Mouse (Mus musculus) embryonic facial prominence, embryonic 14.5 days (tissue): Measurements from ENCODE around the gene Scn11a. TPM values are rescaled to one million over a fixed set of nuclear protein-coding genes. Genes with fewer than 3 reads are reported as not detected.

Experiments
- ATAC-seq: fragments of 200-750 bp; cut with Nextera tagmentation; 2 replicates; pipeline ENCODE4 v1.8.0; 2017; ENCODE audit warnings: low read depth, moderate number of reproducible peaks, moderate TSS enrichment
- DNase-seq: peaks from one replicate; pipeline ENCODE4 v3.0.0-alpha.2; 2015; ENCODE audit warnings: low spot score
- H3K27ac ChIP-seq: fragments of 300-500 bp; sonication (generic); replicated peaks from 2 replicates; pipeline ENCODE4 v1.5.1; 2014; ENCODE audit warnings: low read depth, mild to moderate bottlenecking, low read length, moderate library complexity
- H3K27me3 ChIP-seq: fragments of 300-500 bp; sonication (generic); replicated peaks from 2 replicates; pipeline ENCODE4 v1.6.1; 2014; ENCODE audit warnings: low read length; ENCODE audit not compliant: control insufficient read depth, insufficient read depth
- H3K36me3 ChIP-seq: fragments of 300-500 bp; sonication (generic); 2 replicates; pipeline ENCODE4 v1.6.1; 2014; ENCODE audit warnings: low read length, mixed read lengths; ENCODE audit not compliant: control insufficient read depth, insufficient read depth
- H3K4me1 ChIP-seq: fragments of 300-500 bp; sonication (generic); 2 replicates; pipeline ENCODE4 v1.6.1; 2014; ENCODE audit warnings: antibody characterized with exemption, low read length; ENCODE audit not compliant: control insufficient read depth, insufficient read depth
- H3K4me2 ChIP-seq: fragments of 300-500 bp; sonication (generic); 2 replicates; pipeline ENCODE4 v1.6.1; 2014; ENCODE audit warnings: low read depth, mild to moderate bottlenecking, low read length, moderate library complexity, mixed read lengths
- H3K4me3 ChIP-seq: fragments of 300-500 bp; sonication (generic); 2 replicates; pipeline ENCODE4 v1.5.1; 2014; ENCODE audit warnings: low read depth, mild to moderate bottlenecking, low read length
- H3K9ac ChIP-seq: fragments of 300-500 bp; sonication (generic); 2 replicates; pipeline ENCODE4 v1.6.1; 2014; ENCODE audit warnings: low read depth, mild to moderate bottlenecking, low read length, moderate library complexity, mixed read lengths
- H3K9me3 ChIP-seq: fragments of 300-500 bp; sonication (generic); 2 replicates; pipeline ENCODE4 v1.6.1; 2016; ENCODE audit warnings: low read length; ENCODE audit not compliant: control insufficient read depth
- WGBS: fragments of 180-500 bp; shearing (Covaris S2); extraction: QIAGEN DNeasy Blood & Tissue Kit; methylation state at CpG from one replicate; pipeline ENCODE4 v1.1.7; 2014; 5-methylcytosine and 5-hydroxymethylcytosine counted together
- polyA plus RNA-seq: library from polyadenylated mRNA; unstranded; fragments of >200 nt; fragmentation: Nextera tagmentation; extraction: Ambion mirVana; gene quantifications from 2 replicates; pipeline ENCODE4 v1.2.1, GENCODE M21; 2014

Gene Scn11a
- polyA plus RNA-seq, 1 experiment from 2014 or later: 0.89 TPM

DNA sequence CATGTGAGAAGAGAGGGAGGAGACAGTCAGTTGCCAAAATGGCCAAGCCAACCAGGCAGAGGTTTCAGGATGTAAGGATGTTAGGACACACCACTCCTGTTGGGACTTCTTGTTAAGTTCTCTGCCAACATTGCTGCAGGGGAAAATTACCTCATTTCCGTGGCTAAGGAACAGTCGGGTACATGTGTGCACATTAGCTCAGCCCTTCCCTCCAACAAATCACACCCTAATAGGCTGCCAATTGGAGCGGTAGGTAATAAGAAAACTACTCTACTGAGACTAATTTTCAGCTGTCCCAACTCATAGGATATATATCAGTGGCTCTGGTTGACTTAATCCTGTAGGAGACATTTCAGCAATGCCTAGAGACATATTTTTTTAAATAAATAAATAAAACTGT lies 44.4 kb downstream of the Scn11a start:
- H3K4me3 ChIP-seq: no peak overlapping the region
- H3K9ac ChIP-seq: no peak overlapping the region
- no peak for DNase-seq
- no peaks in the 10 kb centered on the region for H3K4me1 ChIP-seq
- H3K27me3 ChIP-seq: no peaks in the 10 kb centered on the region
- no peaks in the 10 kb centered on the region for H3K9me3 ChIP-seq
- WGBS: 62% methylated on average over 3 of the region's 3 CpGs
- no peak overlapping the region for H3K4me2 ChIP-seq
- H3K36me3 ChIP-seq: no peaks in the 10 kb centered on the region
- H3K27ac ChIP-seq: no peak overlapping the region
- ATAC-seq: no peak

DNA sequence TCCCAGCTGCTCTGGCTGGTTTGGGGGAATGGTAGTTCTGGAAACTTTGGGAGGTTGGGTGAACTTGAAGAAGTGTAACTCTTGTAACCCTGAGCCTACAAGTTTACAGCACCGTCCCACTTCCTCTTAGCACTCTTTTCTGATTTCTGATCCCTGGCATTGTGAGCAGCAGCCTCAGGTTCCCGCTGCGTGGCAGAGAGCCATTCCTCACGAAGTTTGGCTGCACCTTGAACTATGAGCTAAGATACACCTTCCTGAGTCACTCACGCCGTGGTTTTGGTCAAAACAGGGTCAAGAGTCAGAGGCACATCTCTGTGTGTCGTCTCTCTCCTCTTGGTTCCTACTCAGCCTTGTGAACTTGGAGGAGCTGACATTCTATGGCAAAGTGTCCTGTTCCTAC lies 48.6 kb downstream of the Scn11a start:
- 87% methylated on average over 7 of the region's 7 CpGs for WGBS
- DNase-seq (no peak), ATAC-seq (no peak)
- Histone ChIP-seq H3K36me3 (no peaks in the 10 kb centered on the region), H3K9me3 (peaks cover 5% of the 10 kb centered on the region; the same call in 1 of the 2 replicates), H3K4me3 (no peak overlapping the region), H3K9ac (no peak overlapping the region), H3K4me2 (no peak overlapping the region), H3K27me3 (no peaks in the 10 kb centered on the region), H3K4me1 (no peaks in the 10 kb centered on the region), H3K27ac (no peak overlapping the region)

DNA sequence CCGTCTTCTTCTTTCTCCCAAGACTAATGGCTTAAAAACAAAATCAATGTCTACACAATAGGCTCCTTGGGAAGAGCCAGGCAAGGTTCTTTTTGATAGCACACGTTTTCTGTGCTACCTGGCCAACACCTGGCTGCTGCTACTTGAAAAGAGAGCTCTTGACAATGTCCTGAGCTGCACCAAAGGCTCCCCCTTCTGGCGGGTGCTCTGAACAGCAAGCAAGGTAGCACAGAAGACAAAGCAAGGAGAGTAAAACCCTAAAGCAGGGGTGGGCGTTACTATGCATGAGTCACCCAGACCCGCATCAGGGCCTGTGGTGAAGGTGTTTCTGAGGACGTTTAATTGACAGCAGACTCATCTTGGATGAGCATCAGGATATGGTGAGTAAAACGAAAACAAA lies 56.7 kb downstream of the Scn11a start:
- ATAC-seq: no peak

DNA sequence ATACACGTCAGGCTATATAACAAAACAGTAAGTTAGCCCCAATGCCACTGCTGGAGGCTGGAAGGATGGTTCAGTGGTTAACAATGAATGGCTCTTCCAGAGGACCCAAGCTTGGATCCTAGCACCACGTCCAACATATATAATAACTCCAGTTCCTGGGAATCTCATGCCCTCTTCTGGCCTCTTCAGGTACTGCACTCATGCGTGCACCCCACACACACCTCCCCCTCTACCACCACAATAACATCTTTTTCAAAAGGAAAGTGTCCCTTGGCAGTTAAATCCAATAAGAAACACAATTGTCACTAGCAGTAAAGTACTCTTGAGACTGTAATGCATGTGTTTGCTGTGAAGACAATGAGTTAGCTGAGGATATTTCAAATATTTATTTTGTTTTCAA lies 65.0 kb downstream of the Scn11a start:
- H3K4me3 ChIP-seq: no peak overlapping the region
- H3K27ac ChIP-seq: no peak overlapping the region
- ATAC-seq (no peak), DNase-seq (no peak)
- H3K4me1 ChIP-seq: no peaks in the 10 kb centered on the region
- H3K9ac ChIP-seq: no peak overlapping the region
- H3K9me3 ChIP-seq: peaks cover 10% of the 10 kb centered on the region; the same call in 1 of the 2 replicates
- 87% methylated on average over 3 of the region's 3 CpGs for WGBS
- no peaks in the 10 kb centered on the region for H3K36me3 ChIP-seq
- no peaks in the 10 kb centered on the region for H3K27me3 ChIP-seq
- H3K4me2 ChIP-seq: no peak overlapping the region

More for the DNA sequence above, 56.7 kb downstream of the Scn11a start:
- 40% methylated on average over 7 of the region's 7 CpGs for WGBS
- Histone ChIP-seq H3K27ac (no peak overlapping the region), H3K36me3 (no peaks in the 10 kb centered on the region), H3K4me2 (no peak overlapping the region), H3K27me3 (no peaks in the 10 kb centered on the region), H3K9ac (no peak overlapping the region), H3K9me3 (no peaks in the 10 kb centered on the region), H3K4me3 (no peak overlapping the region), H3K4me1 (no peaks in the 10 kb centered on the region)
- no peak for DNase-seq

DNA sequence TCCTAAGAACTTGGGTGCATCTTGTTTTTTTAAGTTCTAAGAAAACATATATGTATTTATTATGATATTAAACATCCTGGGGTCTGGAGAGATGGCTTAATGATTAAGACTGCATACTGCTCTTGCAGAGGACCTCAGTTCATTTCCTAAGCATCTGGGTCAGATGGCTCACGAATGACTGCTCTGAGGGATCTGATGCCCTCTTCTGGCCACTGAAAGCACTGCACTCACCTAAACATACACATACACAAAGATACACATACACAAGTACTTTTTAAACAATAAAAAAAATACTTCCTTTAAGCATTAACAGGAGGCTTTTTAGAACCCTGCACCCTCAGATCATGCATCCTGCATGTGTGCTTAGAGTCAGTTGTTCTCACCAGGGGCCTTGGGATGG lies 65.8 kb downstream of the Scn11a start:
- Histone ChIP-seq H3K9ac (no peak overlapping the region), H3K4me1 (no peaks in the 10 kb centered on the region), H3K27ac (no peak overlapping the region), H3K4me3 (no peak overlapping the region), H3K36me3 (no peaks in the 10 kb centered on the region), H3K4me2 (no peak overlapping the region), H3K27me3 (no peaks in the 10 kb centered on the region), H3K9me3 (peaks cover 10% of the 10 kb centered on the region; the same call in 1 of the 2 replicates)
- WGBS: 90% methylated on average over 1 of the region's 1 CpGs
- DNase-seq: no peak
- no peak for ATAC-seq

DNA sequence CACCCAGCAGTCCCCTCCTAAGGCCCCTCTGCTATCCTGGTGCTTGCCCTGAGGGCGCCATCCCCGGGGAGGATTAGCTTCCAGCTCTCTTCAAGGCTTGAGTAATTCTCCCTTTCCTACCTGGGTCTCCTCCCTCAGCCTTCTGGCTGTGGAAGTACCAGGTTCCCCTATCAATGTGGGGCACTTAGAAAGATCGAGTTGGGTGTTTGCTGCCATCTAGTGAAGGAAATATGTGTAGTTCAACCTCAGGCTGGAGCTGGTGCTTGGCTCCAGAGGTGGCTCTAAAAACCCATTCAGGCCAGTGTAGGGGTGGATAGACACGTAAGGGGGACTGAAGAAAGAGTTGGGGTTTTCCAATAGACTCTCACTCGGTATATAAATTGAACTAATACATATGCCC lies 73.7 kb downstream of the Scn11a start:
- Histone ChIP-seq H3K27ac (no peak overlapping the region), H3K9me3 (no peaks in the 10 kb centered on the region), H3K4me3 (no peak overlapping the region), H3K4me1 (no peaks in the 10 kb centered on the region), H3K9ac (no peak overlapping the region), H3K36me3 (no peaks in the 10 kb centered on the region), H3K27me3 (no peaks in the 10 kb centered on the region), H3K4me2 (no peak overlapping the region)
- WGBS: 11% methylated on average over 5 of the region's 5 CpGs
- ATAC-seq (peak; percentile 55; the same call in 1 of the 2 replicates), DNase-seq (peak; percentile 67)

DNA sequence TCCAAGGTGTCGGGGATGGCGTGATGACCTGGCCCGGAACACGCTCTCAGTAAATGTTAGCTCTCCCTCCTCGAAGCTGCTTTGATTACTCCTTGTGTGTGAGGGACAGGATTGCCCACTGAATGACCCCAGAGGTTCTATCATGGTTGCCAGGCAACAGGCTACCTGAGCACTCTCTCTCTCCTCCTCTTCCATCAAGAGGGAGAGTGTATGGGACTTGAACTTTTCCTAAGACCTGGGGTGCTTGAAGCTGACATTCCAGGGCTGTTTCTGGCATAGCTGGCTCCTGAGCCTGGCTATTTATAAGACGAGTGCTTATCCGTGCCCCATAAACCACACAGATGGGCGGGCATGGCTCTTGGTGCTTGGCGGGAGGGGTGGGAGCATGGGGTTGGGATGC lies 76.1 kb downstream of the Scn11a start:
- Histone ChIP-seq H3K4me2 (no peak overlapping the region), H3K27ac (no peak overlapping the region), H3K9me3 (no peaks in the 10 kb centered on the region), H3K9ac (no peak overlapping the region), H3K36me3 (no peaks in the 10 kb centered on the region), H3K4me3 (no peak overlapping the region), H3K27me3 (no peaks in the 10 kb centered on the region), H3K4me1 (no peaks in the 10 kb centered on the region)
- ATAC-seq (no peak), DNase-seq (no peak)
- 78% methylated on average over 9 of the region's 9 CpGs for WGBS

DNA sequence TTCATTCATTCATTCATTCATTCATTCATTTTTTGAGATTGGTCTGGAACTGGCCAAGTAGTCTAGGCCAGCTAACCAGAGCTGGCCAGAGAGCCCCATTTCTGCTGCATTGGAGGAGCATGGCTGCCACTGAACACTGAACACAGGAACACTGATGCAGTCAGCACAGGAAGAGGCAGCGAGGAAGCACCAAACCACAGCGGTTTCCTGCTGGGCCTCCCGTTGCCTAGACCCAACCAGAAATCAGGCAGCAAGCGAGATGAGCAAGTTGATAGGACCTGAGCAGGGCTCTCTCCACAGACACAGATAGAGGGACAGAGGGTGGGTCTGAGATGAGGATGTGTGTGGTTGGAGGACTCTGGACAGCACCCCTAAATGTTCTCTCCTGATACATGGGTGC lies 81.4 kb downstream of the Scn11a start:
- no peak overlapping the region for H3K27ac ChIP-seq
- ATAC-seq: no peak

DNA sequence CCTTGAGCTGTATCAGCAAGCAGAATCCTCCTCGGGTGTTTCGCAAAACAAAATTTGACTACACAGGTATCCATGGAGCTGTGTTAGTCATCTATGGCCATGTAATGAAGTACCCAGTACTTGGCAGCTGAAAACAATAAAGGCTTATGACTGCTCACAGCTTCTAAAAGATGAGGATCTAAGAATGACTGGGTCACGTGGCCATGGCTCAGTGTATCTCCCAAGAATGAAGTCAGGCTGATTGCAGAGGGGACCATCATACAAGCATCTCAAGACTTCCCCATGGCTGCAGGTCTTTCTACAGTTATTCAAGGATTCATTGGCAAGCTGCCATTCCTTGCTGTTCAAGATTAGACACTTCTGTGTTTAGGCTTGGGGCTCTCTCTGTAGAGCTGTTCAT lies 81.9 kb downstream of the Scn11a start:
- no peak overlapping the region for H3K9ac ChIP-seq
- no peak overlapping the region for H3K4me3 ChIP-seq
- DNase-seq (no peak), ATAC-seq (no peak)
- H3K27ac ChIP-seq: no peak overlapping the region
- H3K36me3 ChIP-seq: no peaks in the 10 kb centered on the region
- no peak overlapping the region for H3K4me2 ChIP-seq
- H3K9me3 ChIP-seq: no peaks in the 10 kb centered on the region
- WGBS: 83% methylated on average over 3 of the region's 3 CpGs
- H3K27me3 ChIP-seq: no peaks in the 10 kb centered on the region
- no peaks in the 10 kb centered on the region for H3K4me1 ChIP-seq

More for the DNA sequence above, 81.4 kb downstream of the Scn11a start:
- no peaks in the 10 kb centered on the region for H3K36me3 ChIP-seq
- no peak overlapping the region for H3K4me3 ChIP-seq
- 77% methylated on average over 4 of the region's 4 CpGs for WGBS
- no peaks in the 10 kb centered on the region for H3K27me3 ChIP-seq
- DNase-seq: no peak
- no peak overlapping the region for H3K9ac ChIP-seq
- H3K9me3 ChIP-seq: no peaks in the 10 kb centered on the region
- H3K4me1 ChIP-seq: no peaks in the 10 kb centered on the region
- no peak overlapping the region for H3K4me2 ChIP-seq
